Mouse (Mus musculus) frontal cortex, postnatal 25 days (tissue): ENCODE measurements around the gene Zfp993.
"Not testable (repeated sequence)": the region's sequence is repeated elsewhere in the genome, so short reads cannot be mapped to it uniquely, and the experiment has no call there.

Source experiments
- DNase-seq, 2 experiments: peaks; one replicate each; pipeline ENCODE4 v3.0.0; 2022; ENCODE audit warnings: low spot score in 2 of 2

Zfp993 gene

DNA sequence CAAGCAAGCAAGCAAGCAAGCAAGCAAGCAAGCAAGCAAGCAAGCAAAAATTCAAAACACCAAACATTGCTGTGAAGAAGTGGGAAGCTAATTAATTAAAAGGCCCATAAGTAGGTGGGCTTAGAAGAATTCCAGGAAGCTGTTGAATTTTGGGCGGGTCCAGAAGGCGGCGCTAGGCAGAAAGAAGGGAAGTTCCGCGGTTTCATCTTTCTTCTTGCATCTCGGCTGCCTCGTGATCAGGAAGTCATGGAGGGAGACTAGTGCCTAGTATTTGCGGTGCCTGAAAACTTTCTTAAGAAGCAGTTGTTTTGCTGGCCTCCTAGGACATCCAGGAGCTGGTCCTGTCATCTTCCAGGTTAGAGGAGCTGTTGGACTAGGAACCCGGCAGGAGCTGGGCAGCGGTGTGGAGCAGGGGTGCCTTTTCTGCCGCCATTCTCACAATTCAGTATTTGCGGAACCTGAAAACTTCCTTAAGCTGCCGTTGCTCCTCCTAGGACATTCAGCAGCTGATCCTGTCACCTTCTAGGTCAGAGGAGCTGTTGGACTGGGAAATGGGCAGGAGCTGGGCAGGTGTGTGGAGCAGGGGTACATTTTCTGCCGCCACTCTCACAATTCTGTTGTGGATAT lies at the start of gene Zfp993:
TSS of gene Zfp993 (plus strand) at position 188 of the 627 bp plus-strand sequence.
- not testable (repeated sequence) for DNase-seq

DNA sequence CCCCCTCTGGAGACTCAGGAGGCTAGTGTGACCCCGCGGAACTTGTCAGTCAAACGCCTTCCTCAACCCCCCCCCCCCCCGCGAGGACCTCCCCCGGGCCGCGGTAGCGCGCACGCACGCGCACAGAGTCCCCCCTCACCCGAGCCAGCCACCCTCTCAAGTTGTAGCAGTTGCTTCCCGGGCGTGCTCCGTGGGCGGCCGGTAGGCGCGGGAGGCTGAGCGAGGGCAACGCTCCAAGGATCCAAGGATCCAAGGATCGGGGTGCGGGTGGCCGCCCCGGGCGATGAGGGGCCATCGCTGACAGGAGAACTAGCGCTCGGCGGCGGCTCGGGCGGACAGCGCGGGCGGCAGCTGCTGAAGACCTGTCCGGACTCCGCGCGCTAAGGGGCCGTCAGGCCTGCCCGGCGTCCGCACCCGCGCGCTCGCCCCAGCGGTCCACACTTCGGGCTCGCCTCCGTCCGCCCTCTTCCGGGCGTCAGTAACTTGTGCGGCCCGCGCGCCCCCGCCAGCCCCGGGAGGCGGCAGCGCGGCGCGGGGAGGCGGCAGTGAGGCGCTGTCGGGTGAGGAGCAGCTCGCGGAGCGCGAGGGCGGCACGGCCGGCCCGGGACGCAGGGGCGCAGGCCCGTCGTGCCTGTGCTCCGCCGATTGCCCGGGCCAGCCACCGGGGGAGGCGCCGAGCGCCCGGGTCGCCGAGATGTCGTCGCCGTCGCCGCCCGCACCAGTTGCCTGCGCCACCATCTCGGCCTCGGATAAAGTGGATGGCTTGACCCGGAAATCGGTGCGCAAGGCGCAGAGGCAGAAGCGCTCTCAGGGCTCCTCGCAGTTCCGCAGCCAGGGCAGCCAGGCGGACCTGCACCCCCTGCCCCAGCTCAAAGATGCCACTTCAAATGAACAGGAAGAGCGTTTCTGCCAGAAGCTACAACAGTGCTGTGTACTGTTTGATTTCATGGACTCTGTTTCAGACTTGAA lies 30.6 kb upstream of the Zfp993 start:
- DNase-seq = not testable (repeated sequence)

DNA sequence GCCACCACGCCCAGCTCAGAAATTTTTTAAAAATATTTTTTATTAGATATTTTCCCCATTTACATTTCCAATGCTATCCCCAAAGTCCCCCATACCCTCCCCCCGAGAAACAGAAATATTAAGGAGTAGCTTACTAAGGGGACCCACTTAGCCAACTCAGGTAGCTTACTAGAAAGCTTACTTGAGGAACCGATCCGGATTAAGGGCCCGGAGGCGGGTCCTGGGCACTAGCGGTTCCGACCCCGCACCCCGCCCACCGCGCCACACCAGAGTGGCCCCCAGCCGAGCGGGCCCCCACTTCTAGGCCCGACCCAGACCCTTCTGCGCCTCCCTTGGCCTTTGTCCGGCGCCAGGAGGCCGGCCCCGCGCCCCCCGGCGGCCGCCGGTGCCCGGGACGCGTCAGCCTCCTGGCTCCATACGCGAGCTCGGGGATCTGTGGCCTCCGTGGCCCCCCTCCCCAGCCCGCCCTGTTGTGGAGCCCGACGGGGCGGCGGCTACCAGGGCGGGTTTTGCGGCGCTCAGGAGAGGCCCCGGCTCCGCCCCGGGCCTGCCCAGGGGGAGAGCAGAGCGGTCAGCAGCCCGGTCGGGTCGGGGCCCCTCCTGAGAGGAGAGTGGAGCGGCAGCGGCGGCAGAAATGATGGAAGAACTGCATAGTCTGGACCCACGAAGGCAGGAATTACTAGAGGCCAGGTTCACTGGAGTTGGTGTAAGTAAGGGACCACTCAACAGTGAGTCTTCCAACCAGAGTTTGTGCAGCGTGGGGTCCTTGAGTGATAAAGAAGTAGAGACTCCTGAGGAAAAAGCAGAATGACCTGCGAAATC lies 7.0 kb upstream of the Zfp993 start:
- DNase-seq = not testable (repeated sequence)

DNA sequence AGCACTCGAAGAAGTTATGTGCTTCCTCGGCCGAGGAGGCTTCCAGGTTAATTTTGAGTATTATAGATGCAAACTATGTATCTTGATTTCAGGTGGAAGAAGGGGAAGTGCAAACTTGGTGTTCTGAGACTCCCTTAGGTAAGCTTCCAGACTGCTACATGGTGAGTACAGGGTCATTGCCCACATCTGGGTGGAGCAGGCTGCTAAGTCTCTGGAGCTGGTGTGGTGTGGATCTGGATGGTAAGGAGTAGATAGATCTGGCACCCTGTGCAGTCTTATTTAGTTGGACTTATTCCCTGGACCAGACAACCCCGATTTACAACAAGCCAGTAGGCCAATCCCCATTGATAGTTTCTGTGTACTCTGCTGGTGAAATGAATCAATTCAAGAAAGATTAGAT lies 33.6 kb downstream of the Zfp993 start:
- not testable (repeated sequence) for DNase-seq

DNA sequence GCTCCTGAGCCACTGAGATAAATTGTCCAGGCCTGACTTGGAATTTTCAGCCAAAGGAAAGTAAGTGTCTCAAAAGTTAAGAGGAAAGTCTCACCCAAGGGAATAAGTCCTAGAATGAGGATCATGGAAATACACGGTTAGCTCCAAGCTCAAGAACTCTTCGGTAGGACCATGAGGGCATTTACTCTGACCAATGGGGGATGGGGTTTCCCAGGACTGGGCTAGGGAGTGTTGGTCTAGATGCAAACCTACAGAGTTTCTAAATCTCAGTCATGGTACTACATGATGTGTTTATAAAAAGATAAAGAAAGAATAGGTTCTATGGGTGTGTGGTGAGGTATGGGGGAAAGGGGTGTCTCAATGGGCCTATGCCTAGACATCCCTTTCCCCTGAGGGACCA lies 38.9 kb downstream of the Zfp993 start:
- DNase-seq = not testable (repeated sequence)

DNA sequence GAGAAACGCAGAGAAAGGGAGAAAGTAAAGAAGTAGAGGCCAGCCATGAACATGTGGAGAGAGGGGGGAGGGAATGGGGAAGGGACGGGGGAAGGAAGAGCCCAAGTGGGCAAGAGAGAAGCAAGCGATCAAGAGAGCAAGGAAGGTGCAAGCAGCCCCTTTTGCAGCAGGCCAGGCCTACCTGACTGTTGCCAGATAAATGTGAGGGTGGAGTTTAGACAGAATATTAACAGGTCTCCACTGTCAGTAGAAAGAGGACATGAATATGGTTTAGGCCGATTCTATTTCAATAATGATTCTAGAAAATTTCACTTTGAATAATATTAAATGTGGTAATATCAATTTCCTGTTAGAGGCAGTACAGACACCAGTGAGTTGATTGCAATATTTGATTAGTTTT lies 39.4 kb downstream of the Zfp993 start:
- DNase-seq = not testable (repeated sequence)

DNA sequence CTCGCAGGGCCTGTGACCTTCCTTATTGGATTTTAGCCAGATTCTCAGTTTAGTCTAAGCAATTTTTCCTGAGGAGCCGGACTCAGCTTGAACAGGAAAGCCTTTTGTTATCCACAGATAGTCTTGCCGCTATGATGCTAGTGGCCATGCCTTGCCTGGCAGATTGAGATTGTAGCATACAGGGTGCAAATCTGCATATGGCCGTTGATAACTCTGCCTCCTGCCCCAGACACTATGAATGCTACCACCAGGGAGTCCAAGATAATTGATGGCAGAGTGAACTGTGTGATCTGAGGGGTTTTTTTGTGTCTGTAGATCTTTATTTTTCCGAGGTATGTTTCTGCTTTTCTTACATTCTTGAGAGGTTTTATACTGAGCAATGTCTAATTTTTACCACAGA lies 39.9 kb downstream of the Zfp993 start:
- DNase-seq = not testable (repeated sequence)
